Mouse (Mus musculus) c-Kit-positive CD71-negative TER-119-negative erythroid progenitor cells, embryonic 14.5 days (primary cell): ENCODE data around the gene Pex10.
A peak's percentile ranks its signal among the peaks of the same experiment; 100 is the strongest.
"Not testable (repeated sequence)": the region's sequence is repeated elsewhere in the genome, so short reads cannot be mapped to it uniquely, and the experiment has no call there.

ENCODE experiments used
- DNase-seq: peaks from one replicate; pipeline ENCODE4 v3.0.0-alpha.2; 2013; ENCODE audit warnings: low read depth

Gene Pex10

DNA sequence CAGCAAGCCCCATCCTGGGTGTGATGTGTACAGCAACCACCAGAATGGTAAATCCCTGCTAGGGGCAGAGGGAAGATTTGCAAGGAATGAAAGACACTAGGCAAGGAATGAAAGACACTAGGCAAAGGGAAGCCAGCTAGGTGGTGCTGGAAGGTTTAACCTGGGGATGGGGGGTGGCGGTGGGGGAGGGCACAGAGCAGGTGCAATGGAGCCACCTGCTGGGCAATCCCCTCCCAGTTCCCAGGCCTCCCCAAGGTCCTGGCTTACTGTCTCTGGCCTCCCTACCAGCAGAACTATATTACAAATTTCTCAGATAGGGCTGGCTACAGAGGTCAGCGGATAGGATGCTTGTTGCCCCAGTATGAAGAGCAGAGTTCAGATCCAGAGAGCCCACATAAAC lies 2.3 kb upstream of the Pex10 start:
- DNase-seq = no peak

- DNase-seq = peak; percentile 95
These were observed 614 bp upstream of the Pex10 start for GRCm38 (mm10) chr4:155065970-155066833.

DNA sequence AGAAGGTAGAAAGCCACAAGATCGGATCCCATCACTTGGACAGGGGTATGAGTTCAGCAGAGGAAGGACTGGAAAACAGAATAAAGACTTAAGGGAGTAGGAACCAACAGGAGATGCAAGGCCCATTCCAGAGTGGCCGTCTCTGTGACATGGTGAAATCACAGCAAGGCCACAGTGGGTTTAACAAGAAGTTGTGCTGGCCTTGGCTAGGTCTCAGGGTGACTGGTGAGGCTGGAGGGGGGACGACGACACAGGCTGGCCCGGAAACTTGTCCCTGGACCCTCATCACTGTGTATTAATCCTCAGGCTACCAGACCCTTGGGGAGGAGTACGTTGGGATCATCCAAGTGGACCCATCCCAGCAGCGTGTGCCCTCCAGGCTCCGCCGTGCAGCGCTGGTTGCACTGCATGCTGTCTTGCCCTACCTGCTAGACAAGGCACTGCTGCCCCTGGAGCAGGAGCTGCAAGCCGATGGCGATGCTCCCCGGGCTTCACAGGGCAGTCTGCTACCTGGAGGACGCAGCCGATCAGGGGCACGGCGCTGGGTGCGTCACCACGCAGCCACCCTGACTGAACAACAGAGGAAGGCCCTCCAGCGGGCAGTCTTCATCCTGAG lies 1.6 kb downstream of the Pex10 start:
- no peak for DNase-seq

DNA sequence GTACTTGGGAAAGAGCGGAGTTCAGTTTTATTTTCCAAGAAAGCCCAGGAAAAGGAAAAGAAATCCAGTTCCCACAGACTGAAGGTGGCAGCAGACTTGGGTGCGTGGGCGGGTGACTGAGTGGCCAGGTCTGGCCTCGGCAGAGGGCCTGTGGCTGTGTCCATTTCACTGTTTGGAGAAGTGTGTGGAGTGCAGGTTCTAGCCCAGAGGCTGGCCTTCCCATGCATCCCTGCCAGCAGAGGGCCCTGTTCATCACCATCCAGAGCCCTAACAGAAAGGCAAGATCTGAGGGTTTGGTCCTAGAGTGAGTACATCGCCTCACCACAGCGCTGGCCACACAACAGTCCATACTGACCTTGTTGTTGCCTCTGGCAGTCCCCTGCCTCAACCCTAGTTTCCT lies 2.4 kb downstream of the Pex10 start:
- no peak for DNase-seq

DNA sequence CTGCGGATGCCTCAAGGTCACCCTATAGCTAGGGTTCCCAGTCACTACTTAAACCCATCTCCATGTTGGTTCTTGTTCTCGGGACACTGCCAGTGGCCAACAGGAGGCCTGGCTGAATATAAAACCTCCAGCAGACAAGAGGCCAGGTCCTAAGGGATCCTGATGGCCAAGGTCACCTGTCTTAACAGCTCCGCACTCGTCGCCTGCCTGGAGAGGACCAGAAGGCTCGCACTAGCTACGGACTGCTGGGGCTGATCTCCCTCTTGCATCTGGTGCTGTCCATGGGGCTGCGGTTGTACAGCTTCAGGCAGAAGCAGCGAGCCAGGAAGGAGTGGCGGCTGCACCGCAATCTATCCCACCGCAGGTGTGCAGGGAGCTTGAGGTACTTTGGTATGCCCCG lies 3.4 kb downstream of the Pex10 start:
- DNase-seq = no peak

DNA sequence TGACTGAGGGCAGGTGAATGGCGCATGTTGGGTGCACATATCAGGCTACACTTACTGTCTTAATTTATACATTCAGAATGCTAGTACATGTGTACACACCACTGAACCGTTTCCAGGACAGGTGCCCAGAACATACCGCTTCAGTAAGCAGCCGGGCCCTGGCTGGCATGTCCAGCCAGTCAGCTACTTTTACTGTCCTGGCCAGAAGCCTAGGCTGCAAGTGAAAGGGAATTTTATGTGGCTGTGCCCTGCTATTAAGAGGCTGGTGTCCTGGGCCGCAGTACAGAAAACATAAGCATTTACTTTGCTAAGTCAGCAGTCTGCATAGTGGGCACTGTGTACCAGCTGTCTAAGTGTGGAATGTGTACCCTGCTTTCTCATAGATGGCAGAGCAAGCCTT lies 4.1 kb downstream of the Pex10 start:
- DNase-seq = no peak

DNA sequence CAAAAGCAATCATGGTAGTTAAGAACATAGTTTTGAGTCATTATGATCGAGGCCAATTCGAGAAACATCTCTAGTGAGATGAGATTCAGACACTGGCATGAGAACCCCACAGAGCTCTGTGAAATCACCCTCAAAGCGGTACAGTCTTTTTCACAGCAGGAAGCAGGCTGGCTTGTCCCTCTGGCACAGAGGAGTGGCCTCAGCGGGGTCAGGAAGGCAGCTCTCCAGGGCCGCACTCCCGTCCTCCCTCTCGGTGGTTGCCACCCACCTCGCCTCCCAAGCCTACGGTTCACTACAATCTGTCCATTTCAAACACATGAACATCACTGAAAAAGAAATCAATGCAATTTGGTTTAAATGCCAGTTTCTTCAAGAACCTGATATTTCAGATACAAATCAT lies 7.6 kb downstream of the Pex10 start:
- DNase-seq = no peak

DNA sequence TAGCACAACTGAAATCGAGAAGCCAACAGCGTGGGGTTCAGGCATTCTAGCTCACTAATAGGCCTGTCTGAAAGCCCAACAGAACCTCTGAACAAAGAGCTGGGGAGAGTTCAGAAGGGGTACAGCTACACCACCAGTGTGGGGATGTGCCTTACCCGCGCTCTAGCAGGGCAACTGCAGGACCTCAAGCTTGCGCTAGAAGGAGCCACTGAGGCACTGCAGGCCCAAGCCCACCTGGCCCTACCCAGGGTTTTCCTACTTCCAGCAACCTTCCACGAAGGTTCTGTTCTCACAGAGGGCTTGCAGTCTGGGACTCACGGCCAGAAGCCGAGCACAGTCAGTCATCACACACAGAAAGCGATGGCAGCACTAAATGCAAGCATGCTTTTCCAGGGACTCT lies 8.3 kb downstream of the Pex10 start:
- DNase-seq = no peak

- no peak for DNase-seq
These were observed 9.0 kb downstream of the Pex10 start for GRCm38 (mm10) chr4:155075813-155076212.

DNA sequence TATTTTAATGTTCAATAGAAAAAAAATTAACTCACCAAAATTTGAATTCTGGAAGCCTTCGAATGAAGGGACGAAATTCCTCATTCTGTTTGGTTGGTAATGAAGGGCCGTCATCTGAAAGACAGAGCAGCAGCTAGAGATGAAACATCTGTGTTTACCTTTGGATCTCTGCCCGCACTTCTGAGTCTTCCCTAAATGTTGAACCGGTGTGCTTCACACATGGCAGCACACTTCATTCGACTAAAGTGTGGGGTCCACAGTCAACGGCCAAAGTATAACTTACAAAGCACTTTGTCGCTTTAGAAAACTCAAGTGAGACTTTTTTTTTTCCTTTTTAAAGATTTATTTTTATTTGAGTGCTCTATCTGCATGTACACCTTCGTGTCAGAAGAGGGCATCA lies 9.9 kb downstream of the Pex10 start:
- DNase-seq = no peak

GRCm38 (mm10) chr4:155078808-155079207 lies 12.0 kb downstream of the Pex10 start:
- not testable (repeated sequence) for DNase-seq

DNA sequence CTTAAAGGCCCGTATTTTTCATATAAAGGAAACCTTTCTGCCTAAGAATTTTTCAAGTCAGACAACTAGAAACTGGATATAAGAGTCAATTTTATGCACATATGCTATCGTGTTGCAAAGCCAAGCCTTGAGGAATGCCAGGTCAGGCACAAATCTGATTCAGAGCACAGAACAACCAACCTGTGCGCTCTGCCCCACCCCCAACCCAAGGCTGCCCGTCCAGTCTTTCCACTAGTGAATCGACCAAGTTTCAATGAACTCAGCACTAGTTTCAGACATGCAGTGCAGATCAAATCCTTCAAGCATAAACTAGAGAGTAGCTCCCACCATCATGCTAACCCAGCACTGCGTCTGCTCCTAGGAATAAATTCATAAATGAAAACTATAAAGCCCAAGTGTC lies 12.8 kb downstream of the Pex10 start:
- DNase-seq = no peak

- DNase-seq = no peak
These were observed 16.7 kb downstream of the Pex10 start for GRCm38 (mm10) chr4:155083553-155083952.

DNA sequence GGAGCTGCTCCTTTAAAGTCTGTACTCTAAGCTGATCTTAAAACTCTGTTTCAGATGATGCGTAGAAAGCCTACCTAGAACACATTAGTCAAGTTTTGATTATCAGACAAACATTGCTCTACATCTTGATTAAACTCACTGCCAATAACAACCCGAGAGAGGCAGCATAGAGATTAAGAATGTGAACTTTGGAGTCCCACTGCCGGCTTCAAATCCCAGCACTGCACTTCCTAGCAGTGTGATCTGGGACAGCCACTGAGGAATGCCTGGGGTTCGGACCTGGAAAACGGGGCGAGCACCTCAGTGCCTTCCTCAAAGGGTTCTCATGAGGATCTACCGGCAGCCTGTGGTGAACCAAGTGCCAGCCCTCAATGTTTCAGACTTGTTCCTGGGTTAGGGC lies 17.5 kb downstream of the Pex10 start:
- no peak for DNase-seq

DNA sequence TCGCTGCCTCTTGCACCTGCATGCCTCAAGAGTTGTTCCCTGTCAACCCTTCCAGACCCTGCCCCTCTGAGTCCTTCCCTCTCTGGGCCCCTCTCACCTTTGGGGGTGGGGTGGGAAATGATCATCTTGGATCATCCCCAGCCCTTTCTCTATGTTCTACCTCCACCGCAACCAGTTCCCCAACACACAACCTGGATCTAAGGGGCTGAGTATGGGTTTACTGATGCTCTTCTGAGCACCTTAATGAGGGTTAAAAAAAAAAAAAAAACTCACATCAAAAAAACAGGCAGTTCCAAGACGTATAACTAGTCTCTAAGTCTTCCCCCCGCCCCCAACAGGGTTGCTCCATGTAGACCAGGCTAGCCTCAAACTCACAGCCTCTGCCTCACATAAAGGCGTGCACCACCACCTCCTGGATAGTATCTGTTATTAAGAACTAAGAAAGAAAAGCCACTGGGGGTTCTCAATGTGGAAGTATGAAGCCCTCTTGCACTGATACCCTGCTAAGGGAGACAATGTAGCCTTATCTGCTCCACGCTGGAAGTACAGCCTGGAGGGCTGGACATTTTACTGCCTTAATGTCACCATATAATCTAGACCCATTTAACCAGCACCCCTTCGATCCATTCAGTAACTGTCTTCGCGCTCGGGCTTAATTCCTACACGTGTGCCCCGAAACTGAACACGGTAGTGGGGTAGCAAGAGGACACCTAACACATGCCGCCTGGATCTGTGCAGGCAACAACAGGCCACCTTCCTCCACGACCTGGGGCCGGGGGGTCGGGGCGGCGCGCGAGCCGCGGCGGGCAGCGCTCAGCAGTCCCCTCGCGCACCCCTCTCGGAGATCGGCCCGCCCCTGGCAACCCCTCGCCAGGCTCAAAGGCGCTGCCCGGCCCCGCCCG lies 18.6 kb downstream of the Pex10 start:
- DNase-seq = no peak

- peak; percentile 99 for DNase-seq
These were observed 19.6 kb downstream of the Pex10 start, which contains the start of the genes Rer1 and Morn1 for GRCm38 (mm10) chr4:155086108-155087024. Gene Rer1, minus strand, starts transcription at chr4:155086382. Gene Morn1, plus strand, starts transcription at chr4:155086577.

- DNase-seq = no peak
These were observed 22.4 kb downstream of the Pex10 start for GRCm38 (mm10) chr4:155089241-155089640.

GRCm38 (mm10) chr4:155090147-155090546 lies 23.3 kb downstream of the Pex10 start:
- no peak for DNase-seq

- no peak for DNase-seq
These were observed 24.1 kb downstream of the Pex10 start for GRCm38 (mm10) chr4:155090688-155091449.

- DNase-seq = no peak
These were observed 26.1 kb downstream of the Pex10 start for GRCm38 (mm10) chr4:155092718-155093430.
